Mouse (Mus musculus): ENCODE data around the gene 1700102P08Rik.

GRCm38 (mm10) chr9:108451519-108452160 is 59.0 kb downstream of the 1700102P08Rik start:
- TF ChIP-seq CTCF (IDR thresholded peaks at IDR 0.05; ENCODE audit: insufficient read depth, low read length) (no peak), POLR2A (IDR thresholded peaks at IDR 0.05; ENCODE audit: borderline replicate concordance, extremely low read depth, low read depth, low read length) (no peak)

Measured in lung, adult 2 months (tissue).